Mouse (Mus musculus) c-Kit-positive CD71-positive TER-119-negative erythroid progenitor cells, embryonic 14.5 days (primary cell): ENCODE results near the gene Galntl6.
"Not testable (repeated sequence)": the region's sequence is repeated elsewhere in the genome, so short reads cannot be mapped to it uniquely, and the experiment has no call there.

Source experiments
- DNase-seq: peaks from one replicate; pipeline ENCODE4 v3.0.0-alpha.2; 2013; ENCODE audit warnings: low read depth

Gene Galntl6

GRCm38 (mm10) chr8:58604751-58605150 lies 307.7 kb downstream of the Galntl6 start:
- no peak for DNase-seq

GRCm38 (mm10) chr8:58597834-58598233 lies 314.6 kb downstream of the Galntl6 start:
- no peak for DNase-seq

DNA sequence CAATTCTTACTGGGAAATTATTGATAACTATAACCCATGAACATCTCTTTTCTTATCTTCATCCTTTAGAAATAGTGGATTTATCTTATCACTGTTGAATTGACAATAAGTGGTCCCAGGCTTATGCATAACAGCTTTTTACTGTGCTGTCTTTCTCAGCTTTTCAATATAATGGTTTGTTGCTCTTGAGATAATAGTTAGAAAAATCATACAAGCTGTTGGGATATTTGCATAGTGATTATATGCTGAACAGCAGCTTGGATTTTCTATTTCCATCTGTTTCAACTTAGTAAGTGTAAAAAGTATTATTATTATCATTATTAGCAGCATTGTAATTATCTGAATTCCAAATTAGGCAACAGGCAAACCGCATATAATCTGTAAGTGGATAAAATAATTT lies 337.1 kb downstream of the Galntl6 start:
- no peak for DNase-seq

GRCm38 (mm10) chr8:58568086-58568485 lies 344.4 kb downstream of the Galntl6 start:
- DNase-seq = no peak

- no peak for DNase-seq
Observed at GRCm38 (mm10) chr8:58566115-58566514, 346.3 kb downstream of the Galntl6 start.

- DNase-seq = no peak
Observed at GRCm38 (mm10) chr8:58535781-58536180, 376.7 kb downstream of the Galntl6 start.

DNA sequence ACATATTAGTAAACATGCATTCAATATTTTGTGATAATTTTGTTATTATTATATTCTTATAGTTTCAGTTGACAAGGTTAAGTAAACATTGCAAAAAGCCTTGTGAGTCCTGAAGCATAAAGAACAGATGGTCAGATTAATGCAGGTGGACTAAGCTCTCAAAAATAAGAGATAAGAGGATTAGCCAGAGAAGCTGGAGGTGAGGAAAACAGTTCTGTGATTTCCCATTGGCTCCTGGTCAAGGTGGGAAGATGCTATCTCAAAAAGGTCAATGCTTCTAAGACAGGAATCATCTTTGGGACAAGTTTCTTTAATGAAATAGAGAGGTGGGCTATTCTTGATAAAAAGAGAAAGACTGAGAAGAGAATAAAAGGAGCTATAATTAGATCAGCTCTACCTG lies 377.8 kb downstream of the Galntl6 start:
- no peak for DNase-seq

DNA sequence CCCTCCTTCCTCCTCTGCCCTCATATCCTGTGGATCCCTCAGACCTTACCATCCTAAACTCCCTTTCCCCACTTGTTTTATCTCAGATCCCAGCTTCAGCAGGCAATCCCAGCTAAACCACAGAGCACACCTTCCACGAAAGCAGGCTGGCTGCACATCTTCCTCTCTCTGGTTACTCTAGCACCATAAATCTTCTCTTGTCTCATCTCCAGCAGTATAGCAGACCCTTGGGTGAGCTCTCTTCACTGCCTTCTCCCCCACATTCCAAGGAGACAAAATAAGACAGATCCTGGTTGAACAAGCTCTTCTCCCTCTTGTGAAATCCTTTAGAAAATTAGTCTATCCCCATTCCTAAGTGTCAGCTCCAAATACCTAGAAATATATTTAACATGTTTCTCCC lies 389.0 kb downstream of the Galntl6 start:
- no peak for DNase-seq

DNA sequence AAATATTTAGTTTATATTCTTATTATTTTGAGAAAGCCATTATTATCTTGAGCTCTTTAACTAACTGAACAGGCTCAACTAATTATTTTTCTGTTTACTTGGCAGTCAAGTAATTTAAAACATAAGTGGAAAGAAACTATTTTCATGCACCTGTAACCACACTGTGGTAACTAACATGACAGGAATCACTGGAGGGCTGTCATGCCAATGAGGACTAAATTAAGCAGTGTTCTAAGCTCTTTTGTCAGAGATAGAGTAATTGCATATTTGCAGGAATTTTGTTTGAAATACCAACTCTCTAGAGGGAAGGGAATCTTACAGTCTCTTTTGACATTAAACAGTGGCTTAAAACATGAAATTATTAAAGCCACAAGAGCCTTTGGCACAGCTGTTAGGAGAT lies 390.5 kb downstream of the Galntl6 start:
- no peak for DNase-seq

GRCm38 (mm10) chr8:58510516-58510915 lies 401.9 kb downstream of the Galntl6 start:
- no peak for DNase-seq

GRCm38 (mm10) chr8:58509051-58509450 lies 403.4 kb downstream of the Galntl6 start:
- DNase-seq = no peak

DNA sequence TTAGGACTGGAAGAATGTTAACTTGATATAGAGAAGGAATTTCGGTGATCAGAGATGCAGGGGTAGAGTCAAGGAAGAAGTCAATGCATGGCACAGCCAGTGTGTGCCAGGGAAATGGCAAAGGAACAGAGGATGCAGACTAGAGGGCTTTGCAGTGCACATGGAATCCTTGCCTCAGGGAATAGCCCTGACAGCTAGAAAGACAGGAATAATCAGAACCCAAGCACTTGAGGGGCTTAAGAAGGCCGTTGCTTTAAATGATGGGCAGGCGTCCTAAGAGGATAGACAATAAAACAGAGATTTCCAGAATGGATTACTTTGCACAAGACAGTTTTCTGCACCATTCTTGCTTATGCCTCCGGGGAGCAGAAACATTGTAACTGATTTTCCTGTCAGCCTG lies 425.3 kb downstream of the Galntl6 start:
- no peak for DNase-seq

DNA sequence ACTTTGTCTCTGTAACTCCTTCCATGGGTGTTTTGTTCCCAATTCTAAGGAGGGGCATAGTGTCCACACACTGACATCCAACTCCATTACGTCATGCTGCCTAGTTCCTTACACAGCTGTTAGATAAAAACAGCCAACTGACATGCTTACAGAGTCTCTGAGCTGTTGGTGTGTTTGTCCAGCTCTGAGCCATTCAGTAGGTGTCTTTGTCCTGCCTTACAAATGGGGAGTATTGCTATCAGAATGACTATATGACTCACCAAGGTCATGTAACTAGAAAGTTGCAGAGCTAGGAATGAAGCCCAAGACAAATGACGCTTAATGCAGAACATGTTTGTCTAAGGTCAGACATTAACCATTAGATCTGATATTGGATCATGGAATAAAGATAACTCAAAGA lies 449.1 kb downstream of the Galntl6 start:
- not testable (repeated sequence) for DNase-seq

GRCm38 (mm10) chr8:58442696-58443095 lies 469.7 kb downstream of the Galntl6 start:
- no peak for DNase-seq

- DNase-seq = no peak
Observed at GRCm38 (mm10) chr8:58418481-58418880, 494.0 kb downstream of the Galntl6 start.

GRCm38 (mm10) chr8:58417551-58417950 lies 494.9 kb downstream of the Galntl6 start:
- no peak for DNase-seq

- no peak for DNase-seq
Observed at GRCm38 (mm10) chr8:58396500-58396899, 515.9 kb downstream of the Galntl6 start.

GRCm38 (mm10) chr8:58395879-58396278 lies 516.6 kb downstream of the Galntl6 start:
- DNase-seq = no peak

DNA sequence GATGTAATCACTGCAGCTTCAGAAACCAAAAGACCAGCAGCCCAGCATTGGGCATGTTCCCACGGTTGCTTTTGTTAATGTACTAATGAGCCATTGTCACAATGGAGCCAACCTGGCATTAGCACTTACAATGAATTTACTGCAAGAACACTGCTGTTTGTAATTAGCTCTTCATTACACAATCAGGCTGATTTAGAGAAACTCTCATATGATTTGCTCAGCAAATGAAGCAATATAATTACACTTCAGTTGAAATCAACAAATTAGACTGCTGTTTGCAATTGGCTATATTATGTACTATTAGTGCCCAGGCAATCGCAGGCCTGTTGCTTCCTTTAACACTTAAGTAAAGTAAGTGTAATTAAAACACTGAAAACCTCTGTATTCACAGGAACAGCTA lies 540.1 kb downstream of the Galntl6 start:
- DNase-seq = no peak

DNA sequence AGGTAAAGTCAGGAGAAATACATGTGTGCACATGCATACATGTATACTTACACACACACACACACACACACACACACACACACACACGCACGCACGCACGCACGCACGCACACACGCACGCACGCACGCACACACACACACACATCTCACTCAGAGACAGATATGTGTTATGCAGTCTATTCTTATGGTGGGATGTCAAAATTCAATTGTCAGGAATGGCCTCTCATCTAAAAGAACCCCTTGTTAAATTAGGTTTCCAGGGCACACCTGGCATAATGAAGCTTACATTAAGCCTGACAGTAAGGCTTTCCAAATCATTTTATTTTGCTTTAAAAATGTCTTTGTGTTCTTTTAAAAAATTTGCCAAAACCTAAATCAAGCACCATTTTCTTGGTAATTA lies 540.5 kb downstream of the Galntl6 start:
- no peak for DNase-seq

GRCm38 (mm10) chr8:58331151-58331550 lies 581.3 kb downstream of the Galntl6 start:
- DNase-seq = no peak

- DNase-seq = no peak
Observed at GRCm38 (mm10) chr8:58313482-58313881, 599.0 kb downstream of the Galntl6 start.

- no peak for DNase-seq
Observed at GRCm38 (mm10) chr8:58291487-58291886, 621.0 kb downstream of the Galntl6 start.

- DNase-seq = no peak
Observed at GRCm38 (mm10) chr8:58290080-58290479, 622.4 kb downstream of the Galntl6 start.

DNA sequence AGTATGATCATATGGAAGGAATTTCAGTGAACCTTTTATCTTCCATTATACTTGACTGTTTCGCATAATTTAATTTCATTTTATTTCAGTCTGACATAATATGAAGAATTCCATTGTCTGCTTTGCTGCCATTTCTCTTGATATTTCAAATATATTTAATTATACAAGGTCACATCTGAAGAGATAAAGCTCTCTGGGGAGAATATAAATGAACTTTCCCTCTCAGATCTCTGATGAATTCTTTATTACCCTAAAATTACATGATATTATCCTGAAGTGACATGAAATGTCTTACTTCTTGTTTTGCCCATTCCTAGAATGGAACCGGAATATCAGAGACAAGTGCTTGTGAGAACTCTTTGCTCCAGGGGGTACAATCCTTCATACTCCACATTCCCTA lies 647.0 kb downstream of the Galntl6 start:
- no peak for DNase-seq
